Mouse (Mus musculus): ENCODE data around the gene Daglb. TPM values are rescaled to one million over a fixed set of nuclear protein-coding genes. Genes with fewer than 3 reads are reported as not detected.
"Not testable (repeated sequence)": the region's sequence is repeated elsewhere in the genome, so short reads cannot be mapped to it uniquely, and the experiment has no call there.

The Daglb gene
- total RNA-seq, 1 experiment from 2014 or later: 9.8 TPM

DNA sequence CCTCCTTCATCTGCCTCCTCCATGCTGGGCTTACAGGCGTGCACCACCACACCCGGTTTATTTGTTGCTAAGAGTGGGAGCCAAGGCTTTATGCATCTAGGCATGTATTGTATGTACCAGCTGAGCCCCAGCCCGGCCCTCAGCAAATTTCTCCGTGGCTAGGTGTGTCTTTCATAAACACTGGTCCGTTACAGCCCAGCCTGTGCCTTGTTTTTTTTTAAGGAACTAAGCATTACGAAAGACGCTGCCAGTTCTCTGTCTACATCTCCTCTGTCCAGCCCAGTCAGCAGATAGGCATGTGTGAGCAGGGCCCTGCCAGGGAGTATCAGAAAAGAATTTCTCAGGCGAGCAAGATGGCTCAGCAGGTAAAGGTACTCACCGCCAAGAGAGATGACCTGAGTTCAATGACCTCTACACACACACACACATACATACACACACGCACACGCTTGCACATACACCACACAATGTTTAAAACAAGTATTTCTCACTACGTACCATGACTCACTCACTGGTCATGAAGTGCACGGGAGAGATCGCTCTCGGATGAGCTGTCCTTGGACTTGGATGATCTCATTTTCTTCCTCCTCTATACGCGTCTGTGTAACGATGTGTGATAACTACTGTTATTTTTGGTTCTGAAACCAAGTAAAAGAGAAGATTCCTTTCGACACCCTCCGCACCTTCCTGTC lies 10.9 kb downstream of the Daglb start:
- ATAC-seq (replicated peaks in 1 of 2; ENCODE audit: insufficient read depth in 1 of 2, low FRiP score in 2 of 2, low TSS enrichment in 1 of 2, low read depth in 1 of 2, poor library complexity in 2 of 2, severe bottlenecking in 2 of 2): peak in 1 of 2 experiments; percentile 35; a peak in 1 of 4 replicates

DNA sequence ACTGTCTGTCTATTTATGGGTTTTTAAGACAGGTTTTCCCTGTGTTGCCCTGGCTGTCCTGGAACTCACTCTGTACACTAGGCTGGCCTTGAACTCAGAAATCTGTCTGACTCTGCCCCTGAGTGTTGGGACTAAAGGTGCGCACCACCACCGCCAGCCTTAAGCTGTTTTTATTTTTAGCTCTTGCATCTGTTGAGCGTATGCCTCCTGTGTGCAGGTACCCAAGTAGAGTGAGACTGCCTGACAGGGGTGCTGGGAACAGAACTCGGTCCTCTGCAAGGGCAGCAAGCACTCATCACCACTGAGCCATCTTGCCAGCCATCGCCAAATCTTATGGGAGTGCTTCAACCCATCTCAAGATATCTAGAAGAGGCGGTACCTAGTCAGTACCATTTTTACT lies 11.6 kb downstream of the Daglb start:
- ATAC-seq (replicated peaks in 1 of 2; ENCODE audit: insufficient read depth in 1 of 2, low FRiP score in 2 of 2, low TSS enrichment in 1 of 2, low read depth in 1 of 2, poor library complexity in 2 of 2, severe bottlenecking in 2 of 2): no peak

GRCm38 (mm10) chr5:143477901-143478300 lies 13.5 kb downstream of the Daglb start:
- ATAC-seq (replicated peaks in 1 of 2; ENCODE audit: insufficient read depth in 1 of 2, low FRiP score in 2 of 2, low TSS enrichment in 1 of 2, low read depth in 1 of 2, poor library complexity in 2 of 2, severe bottlenecking in 2 of 2): no peak

GRCm38 (mm10) chr5:143484955-143485354 lies 20.6 kb downstream of the Daglb start:
- ATAC-seq (replicated peaks in 1 of 2; ENCODE audit: insufficient read depth in 1 of 2, low FRiP score in 2 of 2, low TSS enrichment in 1 of 2, low read depth in 1 of 2, poor library complexity in 2 of 2, severe bottlenecking in 2 of 2): peak; percentile 43 to 58

DNA sequence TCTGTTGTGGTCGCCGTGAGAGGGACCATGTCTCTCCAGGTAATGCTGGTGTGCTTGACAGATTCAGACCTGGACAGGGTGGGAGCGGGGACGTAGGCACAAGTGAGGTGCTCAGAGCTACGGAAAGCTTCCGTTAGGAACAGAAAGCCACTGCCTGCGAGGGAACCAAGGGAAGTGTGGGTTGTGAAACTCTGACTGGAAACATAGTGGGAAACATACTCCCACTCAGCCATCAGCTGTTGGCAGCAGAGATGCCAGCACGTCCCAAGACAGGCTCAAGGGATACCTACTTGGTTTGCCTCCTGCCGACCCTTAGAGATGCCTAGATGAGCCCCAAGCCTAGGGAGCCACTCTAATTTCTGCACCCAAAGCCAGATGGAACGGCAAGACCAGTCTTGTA lies 22.8 kb downstream of the Daglb start:
- ATAC-seq (replicated peaks in 1 of 2; ENCODE audit: insufficient read depth in 1 of 2, low FRiP score in 2 of 2, low TSS enrichment in 1 of 2, low read depth in 1 of 2, poor library complexity in 2 of 2, severe bottlenecking in 2 of 2): no peak

GRCm38 (mm10) chr5:143487998-143488397 lies 23.6 kb downstream of the Daglb start:
- no peak for ATAC-seq (replicated peaks in 1 of 2; ENCODE audit: insufficient read depth in 1 of 2, low FRiP score in 2 of 2, low TSS enrichment in 1 of 2, low read depth in 1 of 2, poor library complexity in 2 of 2, severe bottlenecking in 2 of 2)

DNA sequence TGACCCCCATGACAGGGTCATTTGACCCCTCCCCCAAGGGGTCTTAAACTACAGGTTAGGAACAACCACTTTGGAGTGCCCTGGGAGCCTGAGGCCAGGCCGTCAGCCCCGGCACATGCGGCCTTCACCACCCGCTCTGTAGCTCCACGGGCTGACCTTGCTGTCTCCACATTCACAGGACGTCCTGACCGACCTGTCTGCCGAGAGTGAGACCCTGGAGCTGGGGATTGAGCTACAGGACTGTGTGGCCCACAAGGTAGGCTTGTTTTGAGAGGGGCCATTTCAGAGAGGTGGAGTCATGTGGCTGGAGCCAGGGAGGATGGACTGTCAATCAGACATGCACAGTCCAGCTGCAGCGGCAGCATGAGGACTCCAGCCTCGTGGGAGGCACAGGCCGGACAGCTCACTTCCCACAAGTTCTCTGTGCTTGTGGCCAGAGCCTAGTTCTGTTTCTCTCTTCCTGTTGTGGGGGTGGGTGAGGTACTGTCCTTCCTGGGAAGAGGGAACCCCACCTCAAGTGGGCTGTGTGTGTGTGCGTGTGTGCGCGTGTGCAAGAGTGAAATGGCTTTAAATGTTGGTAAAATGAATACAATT lies 25.5 kb downstream of the Daglb start:
- ATAC-seq (replicated peaks in 1 of 2; ENCODE audit: insufficient read depth in 1 of 2, low FRiP score in 2 of 2, low TSS enrichment in 1 of 2, low read depth in 1 of 2, poor library complexity in 2 of 2, severe bottlenecking in 2 of 2): no peak

DNA sequence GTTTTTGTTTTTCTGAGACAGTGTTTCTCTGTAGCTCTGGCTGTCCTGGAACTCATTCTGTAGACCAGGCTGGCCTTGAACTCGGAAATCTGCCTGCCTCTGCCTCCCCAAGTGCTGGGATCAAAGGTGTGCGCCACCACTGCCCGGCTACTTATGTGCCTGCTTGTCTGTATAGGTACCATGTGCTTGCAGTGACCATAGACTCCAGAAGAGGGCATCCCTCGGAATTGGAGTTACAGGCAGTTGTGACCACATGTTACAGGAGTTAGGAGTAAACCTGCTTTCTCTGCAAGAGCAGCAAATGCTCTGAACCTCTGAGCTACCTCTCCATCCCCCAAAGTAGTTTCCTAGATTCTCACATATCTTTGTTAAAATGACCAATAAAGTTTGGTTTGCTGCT lies 27.4 kb downstream of the Daglb start:
- ATAC-seq (replicated peaks in 1 of 2; ENCODE audit: insufficient read depth in 1 of 2, low FRiP score in 2 of 2, low TSS enrichment in 1 of 2, low read depth in 1 of 2, poor library complexity in 2 of 2, severe bottlenecking in 2 of 2): no peak

DNA sequence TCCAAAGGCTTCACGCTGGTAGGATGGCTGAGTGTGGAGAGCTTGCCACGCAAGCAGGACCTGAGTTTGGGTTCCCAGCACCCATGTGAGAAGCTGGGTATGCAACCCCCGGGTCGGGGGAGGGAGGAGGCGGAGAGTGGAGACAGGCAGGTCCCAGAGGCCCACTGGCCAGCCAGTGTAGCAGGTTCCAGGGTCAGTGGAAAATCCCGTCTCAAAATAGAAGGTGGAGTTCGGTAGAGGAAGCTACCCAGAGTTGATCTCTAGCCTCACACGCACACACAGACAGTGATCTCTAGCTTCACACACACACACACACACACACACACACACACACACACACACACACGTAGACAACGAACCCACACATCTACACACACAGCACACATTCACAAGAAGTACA lies 28.8 kb downstream of the Daglb start:
- no peak for ATAC-seq (replicated peaks in 1 of 2; ENCODE audit: insufficient read depth in 1 of 2, low FRiP score in 2 of 2, low TSS enrichment in 1 of 2, low read depth in 1 of 2, poor library complexity in 2 of 2, severe bottlenecking in 2 of 2)

- no peak for ATAC-seq (replicated peaks in 1 of 2; ENCODE audit: insufficient read depth in 1 of 2, low FRiP score in 2 of 2, low TSS enrichment in 1 of 2, low read depth in 1 of 2, poor library complexity in 2 of 2, severe bottlenecking in 2 of 2)
Measured at GRCm38 (mm10) chr5:143495708-143496107, 31.3 kb downstream of the Daglb start.

- ATAC-seq (replicated peaks in 1 of 2; ENCODE audit: insufficient read depth in 1 of 2, low FRiP score in 2 of 2, low TSS enrichment in 1 of 2, low read depth in 1 of 2, poor library complexity in 2 of 2, severe bottlenecking in 2 of 2): no peak
Measured at GRCm38 (mm10) chr5:143497451-143497850, 33.1 kb downstream of the Daglb start.

- ATAC-seq (replicated peaks in 1 of 2; ENCODE audit: insufficient read depth in 1 of 2, low FRiP score in 2 of 2, low TSS enrichment in 1 of 2, low read depth in 1 of 2, poor library complexity in 2 of 2, severe bottlenecking in 2 of 2): peak; percentile 65 to 73
Measured at GRCm38 (mm10) chr5:143499197-143499596, 34.8 kb downstream of the Daglb start.

DNA sequence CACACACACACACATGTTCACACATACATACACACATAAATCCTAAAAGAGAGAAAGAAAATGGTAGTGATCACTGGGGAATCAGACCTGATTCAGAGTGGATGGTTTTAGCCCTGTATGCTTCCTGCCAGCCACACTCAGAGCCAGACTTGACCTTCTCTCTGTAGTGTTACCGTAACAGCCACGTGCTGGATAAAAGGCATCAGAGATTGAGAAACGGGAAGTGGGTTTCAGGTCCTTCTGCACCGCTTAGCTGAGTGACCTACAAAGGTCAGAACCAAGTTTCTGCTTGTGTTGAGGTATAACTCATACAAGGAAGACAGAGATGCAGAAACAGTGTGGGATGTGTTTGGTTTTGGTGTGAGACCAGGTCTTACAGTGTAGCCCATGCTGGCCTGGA lies 35.3 kb downstream of the Daglb start:
- ATAC-seq (replicated peaks in 1 of 2; ENCODE audit: insufficient read depth in 1 of 2, low FRiP score in 2 of 2, low TSS enrichment in 1 of 2, low read depth in 1 of 2, poor library complexity in 2 of 2, severe bottlenecking in 2 of 2): peak; percentile 35 to 46

GRCm38 (mm10) chr5:143500711-143501110 lies 36.3 kb downstream of the Daglb start:
- not testable (repeated sequence) for ATAC-seq (replicated peaks in 1 of 2; ENCODE audit: insufficient read depth in 1 of 2, low FRiP score in 2 of 2, low TSS enrichment in 1 of 2, low read depth in 1 of 2, poor library complexity in 2 of 2, severe bottlenecking in 2 of 2)

GRCm38 (mm10) chr5:143501140-143501539 lies 36.8 kb downstream of the Daglb start:
- no peak for ATAC-seq (replicated peaks in 1 of 2; ENCODE audit: insufficient read depth in 1 of 2, low FRiP score in 2 of 2, low TSS enrichment in 1 of 2, low read depth in 1 of 2, poor library complexity in 2 of 2, severe bottlenecking in 2 of 2)

DNA sequence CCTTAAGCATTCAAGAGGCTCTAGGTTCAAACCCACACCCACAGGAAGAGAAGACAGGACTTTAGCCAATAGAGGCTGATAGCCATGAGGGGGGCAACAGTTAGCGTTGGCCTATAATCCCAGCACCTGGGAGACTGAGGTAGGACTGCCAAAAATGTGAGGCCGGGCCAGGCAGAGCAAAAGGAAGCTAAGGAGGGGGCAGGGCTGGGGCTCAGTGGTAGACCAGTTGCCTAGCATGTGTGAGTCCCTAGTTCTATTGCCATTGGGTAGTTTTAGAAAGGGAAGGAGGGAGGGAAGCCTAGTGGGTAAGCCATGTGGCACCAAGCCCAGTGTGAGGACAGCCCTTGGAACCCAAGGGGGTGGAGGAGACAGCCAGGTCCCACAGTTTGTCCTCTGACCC lies 37.3 kb downstream of the Daglb start:
- ATAC-seq (replicated peaks in 1 of 2; ENCODE audit: insufficient read depth in 1 of 2, low FRiP score in 2 of 2, low TSS enrichment in 1 of 2, low read depth in 1 of 2, poor library complexity in 2 of 2, severe bottlenecking in 2 of 2): no peak

GRCm38 (mm10) chr5:143502899-143503557 lies 38.6 kb downstream of the Daglb start:
- no peak for ATAC-seq (replicated peaks in 1 of 2; ENCODE audit: insufficient read depth in 1 of 2, low FRiP score in 2 of 2, low TSS enrichment in 1 of 2, low read depth in 1 of 2, poor library complexity in 2 of 2, severe bottlenecking in 2 of 2)

DNA sequence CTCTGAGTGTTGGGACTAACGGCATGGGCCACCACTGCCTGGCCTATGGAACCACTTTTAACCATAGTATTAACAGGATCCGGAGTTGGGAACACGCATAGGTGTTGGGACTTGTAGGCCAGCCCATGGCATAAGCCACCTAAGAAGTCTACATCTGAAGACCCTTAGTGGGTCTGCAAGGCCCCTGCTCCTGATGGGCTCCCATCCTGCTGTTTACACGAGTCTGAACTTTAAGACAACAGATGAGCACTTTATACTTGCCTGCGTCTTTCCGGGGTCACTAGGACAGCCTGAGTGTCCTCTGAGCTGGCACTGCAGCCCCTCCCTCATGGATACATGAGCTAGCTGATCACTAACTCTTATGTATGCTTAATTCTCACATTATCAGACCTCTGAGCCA lies 39.4 kb downstream of the Daglb start:
- ATAC-seq (replicated peaks in 1 of 2; ENCODE audit: insufficient read depth in 1 of 2, low FRiP score in 2 of 2, low TSS enrichment in 1 of 2, low read depth in 1 of 2, poor library complexity in 2 of 2, severe bottlenecking in 2 of 2): no peak

All from hematopoietic stem cell, adult 5-6 weeks (primary cell).